Mouse (Mus musculus): ENCODE results near the gene Chst15. TPM values are rescaled to one million over a fixed set of nuclear protein-coding genes. Genes with fewer than 3 reads are reported as not detected.

The Chst15 gene
- polyA plus RNA-seq, 1 experiment from 2014 or later, result 13.1 TPM

GRCm38 (mm10) chr7:132330179-132330578 lies 13.2 kb upstream of the Chst15 start:
- H3K36me3 ChIP-seq (ENCODE audit: insufficient read depth, low read length), result no peaks in the 10 kb centered on the region
- 61% methylated on average over 1 of the region's 1 CpGs for WGBS
- TF ChIP-seq EP300 (IDR thresholded peaks at IDR 0.05) (no peak), CTCF (IDR thresholded peaks at IDR 0.05) (no peak)
- no peak overlapping the region for H3K9ac ChIP-seq (replicated peaks; ENCODE audit: low read depth)
- no peaks in the 10 kb centered on the region for H3K9me3 ChIP-seq (ENCODE audit: low read length)
- no peak for ATAC-seq
- no peak for DNase-seq (ENCODE audit: low spot score)
- H3K27me3 ChIP-seq (replicated peaks; ENCODE audit: insufficient read depth, low read length), result no peaks in the 10 kb centered on the region
- H3K27ac ChIP-seq (ENCODE audit: low read length), result no peak overlapping the region
- H3K4me1 ChIP-seq (ENCODE audit: insufficient read depth, low read depth, low read length), result peaks cover 8% of the 10 kb centered on the region; the same call in 1 of the 2 replicates
- H3K4me2 ChIP-seq (replicated peaks; ENCODE audit: low read depth, low read length), result no peak overlapping the region
- H3K4me3 ChIP-seq (ENCODE audit: low read depth, low read length), result no peak overlapping the region

GRCm38 (mm10) chr7:132328648-132329047 lies 11.6 kb upstream of the Chst15 start:
- H3K9me3 ChIP-seq (ENCODE audit: low read length), result no peaks in the 10 kb centered on the region
- WGBS, result 90% methylated on average over 1 of the region's 1 CpGs
- H3K36me3 ChIP-seq (ENCODE audit: insufficient read depth, low read length), result no peaks in the 10 kb centered on the region
- no peak overlapping the region for H3K27ac ChIP-seq (ENCODE audit: low read length)
- H3K4me2 ChIP-seq (replicated peaks; ENCODE audit: low read depth, low read length), result no peak overlapping the region
- no peak overlapping the region for H3K4me3 ChIP-seq (ENCODE audit: low read depth, low read length)
- no peak for ATAC-seq
- no peak for DNase-seq (ENCODE audit: low spot score)
- no peak for TF ChIP-seq CTCF (IDR thresholded peaks at IDR 0.05)
- no peak for TF ChIP-seq EP300 (IDR thresholded peaks at IDR 0.05)
- H3K9ac ChIP-seq (replicated peaks; ENCODE audit: low read depth), result no peak overlapping the region
- peaks cover 8% of the 10 kb centered on the region; the same call in 1 of the 2 replicates for H3K4me1 ChIP-seq (ENCODE audit: insufficient read depth, low read depth, low read length)
- H3K27me3 ChIP-seq (replicated peaks; ENCODE audit: insufficient read depth, low read length), result no peaks in the 10 kb centered on the region

- DNase-seq (ENCODE audit: low spot score) (peak; percentile 46), ATAC-seq (peak; percentile 27; the same call in 1 of the 2 replicates)
- no peak overlapping the region for H3K27ac ChIP-seq (ENCODE audit: low read length)
- H3K36me3 ChIP-seq (ENCODE audit: insufficient read depth, low read length), result no peaks in the 10 kb centered on the region
- H3K27me3 ChIP-seq (replicated peaks; ENCODE audit: insufficient read depth, low read length), result no peaks in the 10 kb centered on the region
- H3K9ac ChIP-seq (replicated peaks; ENCODE audit: low read depth), result no peak overlapping the region
- TF ChIP-seq EP300 (IDR thresholded peaks at IDR 0.05), result 0 out of 2 replicates have a peak, but pooled peaks have one; percentile 17
- no peak for TF ChIP-seq CTCF (IDR thresholded peaks at IDR 0.05)
- no peaks in the 10 kb centered on the region for H3K9me3 ChIP-seq (ENCODE audit: low read length)
- no peak overlapping the region for H3K4me3 ChIP-seq (ENCODE audit: low read depth, low read length)
- WGBS, result 10% methylated on average over 5 of the region's 5 CpGs
- H3K4me1 ChIP-seq (ENCODE audit: insufficient read depth, low read depth, low read length), result peaks cover 8% of the 10 kb centered on the region; the same call in 1 of the 2 replicates
- no peak overlapping the region for H3K4me2 ChIP-seq (replicated peaks; ENCODE audit: low read depth, low read length)
Measured at GRCm38 (mm10) chr7:132325549-132326331, 8.7 kb upstream of the Chst15 start.

GRCm38 (mm10) chr7:132323430-132323829 lies 6.4 kb upstream of the Chst15 start:
- Histone ChIP-seq H3K4me1 (ENCODE audit: insufficient read depth, low read depth, low read length) (peaks cover 8% of the 10 kb centered on the region; the same call in 1 of the 2 replicates), H3K27ac (ENCODE audit: low read length) (no peak overlapping the region), H3K36me3 (ENCODE audit: insufficient read depth, low read length) (no peaks in the 10 kb centered on the region), H3K9me3 (ENCODE audit: low read length) (no peaks in the 10 kb centered on the region), H3K9ac (replicated peaks; ENCODE audit: low read depth) (no peak overlapping the region), H3K27me3 (replicated peaks; ENCODE audit: insufficient read depth, low read length) (no peaks in the 10 kb centered on the region), H3K4me3 (ENCODE audit: low read depth, low read length) (no peak overlapping the region), H3K4me2 (replicated peaks; ENCODE audit: low read depth, low read length) (no peak overlapping the region)
- ATAC-seq (peak; percentile 40), DNase-seq (ENCODE audit: low spot score) (peak; percentile 51)
- TF ChIP-seq CTCF (IDR thresholded peaks at IDR 0.05) (no peak), EP300 (IDR thresholded peaks at IDR 0.05) (no peak)
- 47% methylated on average over 5 of the region's 5 CpGs for WGBS

- Histone ChIP-seq H3K36me3 (ENCODE audit: insufficient read depth, low read length) (no peaks in the 10 kb centered on the region), H3K9ac (replicated peaks; ENCODE audit: low read depth) (no peak overlapping the region), H3K27ac (ENCODE audit: low read length) (no peak overlapping the region), H3K4me3 (ENCODE audit: low read depth, low read length) (no peak overlapping the region), H3K9me3 (ENCODE audit: low read length) (no peaks in the 10 kb centered on the region), H3K27me3 (replicated peaks; ENCODE audit: insufficient read depth, low read length) (no peaks in the 10 kb centered on the region), H3K4me1 (ENCODE audit: insufficient read depth, low read depth, low read length) (peaks cover 10% of the 10 kb centered on the region; the same call in 1 of the 2 replicates), H3K4me2 (replicated peaks; ENCODE audit: low read depth, low read length) (no peak overlapping the region)
- TF ChIP-seq CTCF (IDR thresholded peaks at IDR 0.05), result no peak
- TF ChIP-seq EP300 (IDR thresholded peaks at IDR 0.05), result no peak
- no peak for ATAC-seq
- WGBS, result 82% methylated on average over 2 of the region's 2 CpGs
- no peak for DNase-seq (ENCODE audit: low spot score)
Measured at GRCm38 (mm10) chr7:132321392-132321958, 4.4 kb upstream of the Chst15 start.
